Mouse (Mus musculus): Measurements from ENCODE around the gene Pga5.

GRCm38 (mm10) chr19:10713551-10713950, 35.7 kb upstream of the Pga5 start:
- TF ChIP-seq POLR2A (IDR thresholded peaks at IDR 0.05; ENCODE audit: control insufficient read depth, low read depth, low read length) (no peak), CTCF (IDR thresholded peaks at IDR 0.05; ENCODE audit: control insufficient read depth, insufficient read depth, insufficient replicate concordance, low read depth, low read length) (no peak)

Data from testis, adult 2 months (tissue).